Mouse (Mus musculus) liver, embryonic 13.5 days (tissue): Measurements from ENCODE around the gene Kcnip3. TPM values are rescaled to one million over a fixed set of nuclear protein-coding genes. Genes with fewer than 3 reads are reported as not detected.

Source experiments
- ATAC-seq: fragments of 200-750 bp; cut with Nextera tagmentation; 2 replicates; pipeline ENCODE4 v1.8.0; 2017; ENCODE audit warnings: low read depth, mild to moderate bottlenecking, moderate number of reproducible peaks, moderate library complexity
- DNase-seq: peaks from one replicate; pipeline ENCODE4 v3.0.0; 2022
- H3K27ac ChIP-seq: fragments of 300-500 bp; sonication (generic); 2 replicates; pipeline ENCODE4 v1.5.1; 2015; ENCODE audit warnings: moderate library complexity, mild to moderate bottlenecking, inconsistent platforms
- H3K27me3 ChIP-seq: fragments of 300-500 bp; sonication (generic); 2 replicates; pipeline ENCODE4 v1.6.1; 2015; ENCODE audit warnings: mild to moderate bottlenecking, inconsistent platforms
- H3K36me3 ChIP-seq: fragments of 300-500 bp; sonication (generic); 2 replicates; pipeline ENCODE4 v1.6.1; 2015; ENCODE audit warnings: mild to moderate bottlenecking, inconsistent platforms
- H3K4me1 ChIP-seq: fragments of 300-500 bp; sonication (generic); replicated peaks from 2 replicates; pipeline ENCODE4 v1.6.1; 2015; ENCODE audit warnings: inconsistent platforms
- H3K4me2 ChIP-seq: fragments of 300-500 bp; sonication (generic); 2 replicates; pipeline ENCODE4 v1.6.1; 2015; ENCODE audit warnings: inconsistent platforms, mild to moderate bottlenecking, moderate library complexity
- H3K4me3 ChIP-seq: fragments of 300-500 bp; sonication (generic); replicated peaks from 2 replicates; pipeline ENCODE4 v1.5.1; 2015; ENCODE audit warnings: mild to moderate bottlenecking, inconsistent platforms
- H3K9ac ChIP-seq: fragments of 300-500 bp; sonication (generic); 2 replicates; pipeline ENCODE4 v1.6.1; 2015; ENCODE audit warnings: mild to moderate bottlenecking, inconsistent platforms
- H3K9me3 ChIP-seq: fragments of 300-500 bp; sonication (generic); replicated peaks from 2 replicates; pipeline ENCODE4 v1.6.1; 2016; ENCODE audit warnings: inconsistent platforms
- WGBS: fragments of 180-500 bp; shearing (Covaris S2); methylation state at CpG from one replicate; pipeline ENCODE4 v1.1.7; 2015; ENCODE audit not compliant: insufficient replicate concordance; 5-methylcytosine and 5-hydroxymethylcytosine counted together
- polyA plus RNA-seq: library from polyadenylated mRNA; unstranded; fragments of >200 nt; fragmentation: Nextera tagmentation; extraction: Ambion mirVana; gene quantifications from 2 replicates; pipeline ENCODE4 v1.2.1, GENCODE M21; 2015

Kcnip3 gene
- polyA plus RNA-seq, 1 experiment from 2014 or later, result 0.33 TPM

GRCm38 (mm10) chr2:127462314-127462713 is 59.6 kb downstream of the Kcnip3 start:
- ATAC-seq (peak; percentile 64), DNase-seq (peak; percentile 38)
- WGBS, result 10% methylated on average over 8 of the region's 8 CpGs
- no peak overlapping the region for H3K9ac ChIP-seq
- no peak overlapping the region for H3K4me3 ChIP-seq
- H3K4me1 ChIP-seq, result no peaks in the 10 kb centered on the region
- no peaks in the 10 kb centered on the region for H3K9me3 ChIP-seq
- H3K27ac ChIP-seq, result no peak overlapping the region
- H3K4me2 ChIP-seq, result no peak overlapping the region
- peaks cover 12% of the 10 kb centered on the region; the same call in 1 of the 2 replicates for H3K27me3 ChIP-seq
- no peaks in the 10 kb centered on the region for H3K36me3 ChIP-seq

GRCm38 (mm10) chr2:127461351-127461750 is 60.5 kb downstream of the Kcnip3 start:
- H3K27me3 ChIP-seq, result peaks cover 15% of the 10 kb centered on the region; the same call in 1 of the 2 replicates

GRCm38 (mm10) chr2:127459341-127459740 is 62.6 kb downstream of the Kcnip3 start:
- H3K27me3 ChIP-seq, result peaks cover 20% of the 10 kb centered on the region
- H3K9me3 ChIP-seq, result no peaks in the 10 kb centered on the region
- H3K36me3 ChIP-seq, result no peaks in the 10 kb centered on the region
- 64% methylated on average over 2 of the region's 2 CpGs for WGBS
- no peaks in the 10 kb centered on the region for H3K4me1 ChIP-seq
- DNase-seq (no peak), ATAC-seq (no peak)
- no peak overlapping the region for H3K4me2 ChIP-seq
- H3K9ac ChIP-seq, result no peak overlapping the region
- no peak overlapping the region for H3K4me3 ChIP-seq
- no peak overlapping the region for H3K27ac ChIP-seq

More at GRCm38 (mm10) chr2:127461351-127461750, 60.5 kb downstream of the Kcnip3 start:
- Histone ChIP-seq H3K4me2 (no peak overlapping the region), H3K9ac (no peak overlapping the region), H3K36me3 (no peaks in the 10 kb centered on the region), H3K4me3 (no peak overlapping the region), H3K27ac (no peak overlapping the region), H3K4me1 (no peaks in the 10 kb centered on the region), H3K9me3 (no peaks in the 10 kb centered on the region)
- WGBS, result 38% methylated on average over 9 of the region's 9 CpGs
- no peak for DNase-seq
- no peak for ATAC-seq

GRCm38 (mm10) chr2:127453764-127454163 is 68.1 kb downstream of the Kcnip3 start:
- ATAC-seq, result no peak

GRCm38 (mm10) chr2:127453141-127453540 is 68.8 kb downstream of the Kcnip3 start:
- Histone ChIP-seq H3K4me2 (no peak overlapping the region), H3K27ac (no peak overlapping the region), H3K27me3 (peaks cover 32% of the 10 kb centered on the region), H3K4me3 (no peak overlapping the region), H3K9ac (no peak overlapping the region), H3K36me3 (no peaks in the 10 kb centered on the region), H3K4me1 (peaks cover 40% of the 10 kb centered on the region), H3K9me3 (no peaks in the 10 kb centered on the region)
- WGBS, result 70% methylated on average over 9 of the region's 9 CpGs
- DNase-seq (no peak), ATAC-seq (no peak)

More at GRCm38 (mm10) chr2:127453764-127454163, 68.1 kb downstream of the Kcnip3 start:
- Histone ChIP-seq H3K4me1 (peaks cover 40% of the 10 kb centered on the region), H3K27ac (no peak overlapping the region), H3K9ac (no peak overlapping the region), H3K4me2 (no peak overlapping the region), H3K36me3 (no peaks in the 10 kb centered on the region), H3K4me3 (no peak overlapping the region), H3K27me3 (peaks cover 32% of the 10 kb centered on the region), H3K9me3 (no peaks in the 10 kb centered on the region)
- peak; percentile 47 for DNase-seq
- 1% methylated on average over 5 of the region's 5 CpGs for WGBS

GRCm38 (mm10) chr2:127451748-127452147 is 70.1 kb downstream of the Kcnip3 start:
- peaks cover 48% of the 10 kb centered on the region for H3K4me1 ChIP-seq
- 1% methylated on average over 6 of the region's 6 CpGs for WGBS
- no peaks in the 10 kb centered on the region for H3K36me3 ChIP-seq
- H3K9ac ChIP-seq, result 0 out of 2 replicates have a peak overlapping the region, but pooled peaks have one; percentile 27
- H3K9me3 ChIP-seq, result no peaks in the 10 kb centered on the region
- H3K27ac ChIP-seq, result 0 out of 2 replicates have a peak overlapping the region, but pooled peaks have one; percentile 18
- DNase-seq, result peak; percentile 51
- H3K27me3 ChIP-seq, result peaks cover 28% of the 10 kb centered on the region
- peak overlapping the region; percentile 17; the same call in 1 of the 2 replicates for H3K4me2 ChIP-seq
- no peak overlapping the region for H3K4me3 ChIP-seq
- ATAC-seq, result peak; percentile 82

- peaks cover 60% of the 10 kb centered on the region for H3K4me1 ChIP-seq
Observed at GRCm38 (mm10) chr2:127449691-127450090, 72.2 kb downstream of the Kcnip3 start.

GRCm38 (mm10) chr2:127446847-127447246 is 75.0 kb downstream of the Kcnip3 start:
- H3K9me3 ChIP-seq, result no peaks in the 10 kb centered on the region
- no peaks in the 10 kb centered on the region for H3K36me3 ChIP-seq
- H3K4me2 ChIP-seq, result no peak overlapping the region
- peaks cover 71% of the 10 kb centered on the region for H3K4me1 ChIP-seq
- WGBS, result 7% methylated on average over 3 of the region's 3 CpGs
- peak overlapping the region; percentile 51; the same call in 1 of the 2 replicates for H3K27ac ChIP-seq
- ATAC-seq, result peak; percentile 48
- H3K4me3 ChIP-seq, result no peak overlapping the region
- no peak overlapping the region for H3K9ac ChIP-seq
- DNase-seq, result peak; percentile 36
- peaks cover 11% of the 10 kb centered on the region; the same call in 1 of the 2 replicates for H3K27me3 ChIP-seq

More at GRCm38 (mm10) chr2:127449691-127450090, 72.2 kb downstream of the Kcnip3 start:
- no peaks in the 10 kb centered on the region for H3K36me3 ChIP-seq
- 61% methylated on average over 7 of the region's 7 CpGs for WGBS
- no peak overlapping the region for H3K27ac ChIP-seq
- H3K9me3 ChIP-seq, result no peaks in the 10 kb centered on the region
- no peak overlapping the region for H3K9ac ChIP-seq
- ATAC-seq, result no peak
- H3K27me3 ChIP-seq, result peaks cover 27% of the 10 kb centered on the region
- no peak overlapping the region for H3K4me3 ChIP-seq
- no peak for DNase-seq
- H3K4me2 ChIP-seq, result no peak overlapping the region

- H3K4me2 ChIP-seq, result peak within 1 kb of the TSS; percentile 76
- H3K4me1 ChIP-seq, result peaks cover 45% of the 10 kb centered on the region
- H3K27me3 ChIP-seq, result no peaks in the 10 kb centered on the region
- peaks cover 7% of the 10 kb centered on the region; the same call in 1 of the 2 replicates for H3K36me3 ChIP-seq
- H3K4me3 ChIP-seq, result peak within 1 kb of the TSS; percentile 76
- ATAC-seq (peak; percentile 93), DNase-seq (peak; percentile 87)
- H3K27ac ChIP-seq, result peak within 1 kb of the TSS; percentile 66
- 3% methylated on average over 37 of the region's 37 CpGs for WGBS
- H3K9me3 ChIP-seq, result no peaks in the 10 kb centered on the region
- peak within 1 kb of the TSS; percentile 85 for H3K9ac ChIP-seq
Observed at GRCm38 (mm10) chr2:127444055-127444789, 77.7 kb downstream of the Kcnip3 start, which contains the start of gene Fahd2a. Gene Fahd2a (minus strand): TSS chr2:127444565.

- Histone ChIP-seq H3K4me2 (no peak overlapping the region), H3K4me1 (peaks cover 42% of the 10 kb centered on the region), H3K36me3 (peaks cover 32% of the 10 kb centered on the region), H3K9me3 (no peaks in the 10 kb centered on the region), H3K9ac (no peak overlapping the region), H3K27me3 (no peaks in the 10 kb centered on the region), H3K4me3 (no peak overlapping the region), H3K27ac (no peak overlapping the region)
- no peak for ATAC-seq
- 75% methylated on average over 5 of the region's 5 CpGs for WGBS
- no peak for DNase-seq
Observed at GRCm38 (mm10) chr2:127437697-127438096, 84.2 kb downstream of the Kcnip3 start.

GRCm38 (mm10) chr2:127435554-127435953 is 86.3 kb downstream of the Kcnip3 start:
- ATAC-seq (peak; percentile 62), DNase-seq (no peak)
- H3K4me1 ChIP-seq, result peaks cover 37% of the 10 kb centered on the region
- 82% methylated on average over 2 of the region's 2 CpGs for WGBS
- no peaks in the 10 kb centered on the region for H3K27me3 ChIP-seq
- peak overlapping the region; percentile 21; the same call in 1 of the 2 replicates for H3K27ac ChIP-seq
- H3K4me2 ChIP-seq, result no peak overlapping the region
- no peaks in the 10 kb centered on the region for H3K9me3 ChIP-seq
- H3K36me3 ChIP-seq, result peaks cover 32% of the 10 kb centered on the region
- H3K9ac ChIP-seq, result peak overlapping the region; percentile 36; the same call in 1 of the 2 replicates
- no peak overlapping the region for H3K4me3 ChIP-seq
